Mouse (Mus musculus) intestine, embryonic 15.5 days (tissue): ENCODE results near the gene Ano7. TPM values are rescaled to one million over a fixed set of nuclear protein-coding genes. Genes with fewer than 3 reads are reported as not detected.

Experiments used
- polyA plus RNA-seq: library from polyadenylated mRNA; unstranded; fragments of >200 nt; fragmentation: Nextera tagmentation; extraction: Ambion mirVana; gene quantifications from 2 replicates; pipeline ENCODE4 v1.2.1, GENCODE M21; 2015

Ano7 gene
- polyA plus RNA-seq, 1 experiment from 2014 or later: 2.0 TPM

Other genes with a start within 250 kb of the Ano7 start
- 0.59 and 0.62 TPM in 2 replicates for gene Agxt, start 238.7 kb upstream of the Ano7 start, polyA plus RNA-seq
- gene 2310007B03Rik, start 213.0 kb upstream of the Ano7 start, polyA plus RNA-seq: 8.7 and 10.4 TPM in 2 replicates
- 0.04 and 0.13 TPM in 2 replicates for gene Crocc2, start 205.2 kb upstream of the Ano7 start, polyA plus RNA-seq
- 2.8 and 4.4 TPM in 2 replicates for gene Sned1, start 138.1 kb upstream of the Ano7 start, polyA plus RNA-seq
- gene Mterf4, start 68.0 kb upstream of the Ano7 start, polyA plus RNA-seq: 25.7 and 27.0 TPM in 2 replicates
- gene Ppp1r7, start 31.1 kb upstream of the Ano7 start, polyA plus RNA-seq: 53.0 and 79.4 TPM in 2 replicates
- gene Pask, start 30.4 kb upstream of the Ano7 start, polyA plus RNA-seq: 9.2 and 10.6 TPM in 2 replicates
- gene Hdlbp, start 104.9 kb downstream of the Ano7 start, polyA plus RNA-seq: 175 and 185 TPM in 2 replicates
- gene Farp2, start 138.1 kb downstream of the Ano7 start, polyA plus RNA-seq: 6.1 and 6.8 TPM in 2 replicates